Mouse (Mus musculus) lung, postnatal 0 days (tissue): Measurements from ENCODE around the gene Kxd1. TPM values are rescaled to one million over a fixed set of nuclear protein-coding genes. Genes with fewer than 3 reads are reported as not detected.

Experiments used
- ATAC-seq: fragments of 200-750 bp; cut with Nextera tagmentation; 2 replicates; pipeline ENCODE4 v1.8.0; 2017; ENCODE audit warnings: moderate library complexity
- DNase-seq: peaks from one replicate; pipeline ENCODE4 v3.0.0-alpha.2; 2016; ENCODE audit warnings: low spot score
- H3K27ac ChIP-seq: fragments of 300-500 bp; sonication (generic); 2 replicates; pipeline ENCODE4 v1.5.1; 2014; ENCODE audit warnings: antibody characterized with exemption, mild to moderate bottlenecking, low read length, mixed read lengths
- H3K27me3 ChIP-seq: fragments of 300-500 bp; sonication (generic); replicated peaks from 2 replicates; pipeline ENCODE4 v1.6.1; 2014; ENCODE audit warnings: low read length, mixed read lengths; ENCODE audit not compliant: insufficient read depth
- H3K36me3 ChIP-seq: fragments of 300-500 bp; sonication (generic); 2 replicates; pipeline ENCODE4 v1.6.1; 2014; ENCODE audit warnings: low read length, mixed read lengths; ENCODE audit not compliant: insufficient read depth
- H3K4me1 ChIP-seq: fragments of 300-500 bp; sonication (generic); 2 replicates; pipeline ENCODE4 v1.6.1; 2014; ENCODE audit warnings: antibody characterized with exemption, low read depth, low read length, mixed read lengths; ENCODE audit not compliant: insufficient read depth
- H3K4me2 ChIP-seq: fragments of 300-500 bp; sonication (generic); replicated peaks from 2 replicates; pipeline ENCODE4 v1.6.1; 2014; ENCODE audit warnings: low read depth, mild to moderate bottlenecking, low read length, moderate library complexity, mixed read lengths
- H3K4me3 ChIP-seq: fragments of 300-500 bp; sonication (generic); 2 replicates; pipeline ENCODE4 v1.5.1; 2014; ENCODE audit warnings: low read depth, low read length
- H3K9ac ChIP-seq: fragments of 300-500 bp; sonication (generic); replicated peaks from 2 replicates; pipeline ENCODE4 v1.6.1; 2014; ENCODE audit warnings: low read depth, mild to moderate bottlenecking
- H3K9me3 ChIP-seq: fragments of 300-500 bp; sonication (generic); 2 replicates; pipeline ENCODE4 v1.6.1; 2016; ENCODE audit warnings: low read length, mixed read lengths
- CTCF ChIP-seq: IDR thresholded peaks from 2 replicates; pipeline ENCODE4 v1.5.1; 2016; ENCODE audit warnings: antibody characterized with exemption, mild to moderate bottlenecking
- EP300 ChIP-seq: IDR thresholded peaks from 2 replicates; pipeline ENCODE4 v1.6.1; 2016; ENCODE audit warnings: antibody characterized with exemption, mild to moderate bottlenecking, control low read depth
- WGBS: fragments of 180-500 bp; shearing (Covaris S2); extraction: QIAGEN DNeasy Blood & Tissue Kit; methylation state at CpG from one replicate; pipeline ENCODE4 v1.1.7; 2014; 5-methylcytosine and 5-hydroxymethylcytosine counted together
- polyA plus RNA-seq: library from polyadenylated mRNA; unstranded; fragments of >200 nt; fragmentation: Nextera tagmentation; extraction: Ambion mirVana; gene quantifications from 2 replicates; pipeline ENCODE4 v1.2.1, GENCODE M21; 2015

The Kxd1 gene
- polyA plus RNA-seq, 1 experiment from 2014 or later = 62.4 TPM

DNA sequence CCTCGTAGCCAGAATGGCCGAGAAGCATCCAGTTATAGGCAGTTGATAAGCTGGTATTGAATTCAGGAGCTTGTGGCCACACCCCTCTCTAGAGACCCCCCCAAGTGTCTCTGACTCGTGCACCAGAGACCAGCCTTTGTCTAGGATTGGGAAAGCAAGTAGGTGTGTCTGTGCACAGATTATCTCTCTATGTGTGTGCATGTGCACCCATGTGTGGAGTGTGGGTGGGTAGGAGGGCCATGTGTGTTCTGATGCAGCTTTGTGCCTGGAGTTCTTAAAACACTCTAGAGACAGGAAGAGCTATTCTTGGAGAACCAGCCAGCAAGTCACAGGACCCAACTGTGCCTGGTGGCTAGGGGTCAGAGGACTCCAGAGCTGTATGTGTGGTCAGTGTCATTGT lies 32.8 kb upstream of the Kxd1 start:
- ATAC-seq (no peak), DNase-seq (no peak)
- Histone ChIP-seq H3K27ac (no peak overlapping the region; the same call in 1 of the 2 replicates), H3K4me2 (no peak overlapping the region), H3K36me3 (no peaks in the 10 kb centered on the region), H3K4me1 (peaks cover 53% of the 10 kb centered on the region), H3K4me3 (no peak overlapping the region), H3K9me3 (no peaks in the 10 kb centered on the region), H3K9ac (no peak overlapping the region), H3K27me3 (no peaks in the 10 kb centered on the region)
- TF ChIP-seq EP300 = no peak
- no peak for TF ChIP-seq CTCF
- WGBS = 55% methylated on average over 3 of the region's 3 CpGs

GRCm38 (mm10) chr8:70560096-70560495 lies 32.3 kb upstream of the Kxd1 start:
- DNase-seq (peak; percentile 82), ATAC-seq (peak; percentile 43)
- no peak overlapping the region for H3K9ac ChIP-seq
- WGBS = 34% methylated on average over 2 of the region's 2 CpGs
- H3K4me1 ChIP-seq = peaks cover 51% of the 10 kb centered on the region
- no peaks in the 10 kb centered on the region for H3K27me3 ChIP-seq
- H3K9me3 ChIP-seq = no peaks in the 10 kb centered on the region
- no peak overlapping the region for H3K4me3 ChIP-seq
- no peaks in the 10 kb centered on the region for H3K36me3 ChIP-seq
- H3K27ac ChIP-seq = no peak overlapping the region
- TF ChIP-seq EP300 (no peak), CTCF (peak; percentile 70)
- no peak overlapping the region for H3K4me2 ChIP-seq

- Histone ChIP-seq H3K9me3 (no peaks in the 10 kb centered on the region), H3K36me3 (no peaks in the 10 kb centered on the region), H3K27me3 (no peaks in the 10 kb centered on the region), H3K4me3 (no peak overlapping the region), H3K4me1 (peaks cover 43% of the 10 kb centered on the region), H3K9ac (no peak overlapping the region), H3K27ac (no peak overlapping the region), H3K4me2 (no peak overlapping the region)
- ATAC-seq = no peak
- 83% methylated on average over 3 of the region's 3 CpGs for WGBS
- DNase-seq = peak; percentile 42
- peak; percentile 50 for TF ChIP-seq CTCF
- no peak for TF ChIP-seq EP300
These were observed 31.2 kb upstream of the Kxd1 start for GRCm38 (mm10) chr8:70558983-70559382.

- H3K9me3 ChIP-seq = no peaks in the 10 kb centered on the region
- no peak for ATAC-seq
- H3K4me3 ChIP-seq = no peak overlapping the region
- peaks cover 45% of the 10 kb centered on the region for H3K4me1 ChIP-seq
- no peak overlapping the region for H3K9ac ChIP-seq
- H3K4me2 ChIP-seq = no peak overlapping the region
- no peak for TF ChIP-seq EP300
- TF ChIP-seq CTCF = peak; percentile 57
- H3K27ac ChIP-seq = no peak overlapping the region
- WGBS = 52% methylated on average over 4 of the region's 4 CpGs
- H3K27me3 ChIP-seq = no peaks in the 10 kb centered on the region
- DNase-seq = peak; percentile 49
- H3K36me3 ChIP-seq = no peaks in the 10 kb centered on the region
These were observed 30.6 kb upstream of the Kxd1 start for GRCm38 (mm10) chr8:70558334-70558733.

GRCm38 (mm10) chr8:70555079-70555747 lies 27.5 kb upstream of the Kxd1 start:
- no peak overlapping the region for H3K4me3 ChIP-seq
- H3K9me3 ChIP-seq = no peaks in the 10 kb centered on the region
- DNase-seq = no peak
- ATAC-seq = no peak
- no peaks in the 10 kb centered on the region for H3K27me3 ChIP-seq
- H3K27ac ChIP-seq = peak overlapping the region; percentile 20; the same call in 1 of the 2 replicates
- H3K9ac ChIP-seq = no peak overlapping the region
- 83% methylated on average over 4 of the region's 4 CpGs for WGBS
- H3K4me1 ChIP-seq = peaks cover 36% of the 10 kb centered on the region
- H3K4me2 ChIP-seq = no peak overlapping the region
- no peak for TF ChIP-seq EP300
- TF ChIP-seq CTCF = no peak
- no peaks in the 10 kb centered on the region for H3K36me3 ChIP-seq

DNA sequence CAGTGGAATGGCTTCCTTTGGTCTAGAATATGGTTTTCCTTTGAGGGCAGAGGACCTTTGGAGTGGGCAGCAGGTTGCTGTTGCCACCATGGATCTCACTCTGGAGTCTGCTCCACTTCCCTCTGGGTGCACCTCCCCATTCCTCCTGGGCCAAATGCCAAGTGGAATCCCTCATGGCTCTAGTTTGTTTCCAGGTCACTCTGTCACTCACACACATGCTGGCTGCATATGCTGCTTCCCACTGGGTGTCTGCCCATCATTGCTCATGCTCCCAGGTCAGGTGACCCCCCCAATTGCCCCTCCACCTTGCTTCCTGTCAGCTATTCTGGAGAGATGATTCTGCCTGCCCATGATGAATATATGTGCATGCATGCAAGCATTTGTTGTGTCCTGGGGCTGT lies 26.0 kb upstream of the Kxd1 start:
- H3K4me2 ChIP-seq = no peak overlapping the region
- H3K27ac ChIP-seq = peak overlapping the region; percentile 22; the same call in 1 of the 2 replicates
- TF ChIP-seq EP300 (no peak), CTCF (no peak)
- H3K4me1 ChIP-seq = peaks cover 32% of the 10 kb centered on the region
- H3K9ac ChIP-seq = no peak overlapping the region
- H3K4me3 ChIP-seq = no peak overlapping the region
- no peaks in the 10 kb centered on the region for H3K9me3 ChIP-seq
- DNase-seq (peak; percentile 38), ATAC-seq (peak; percentile 13; the same call in 1 of the 2 replicates)
- H3K27me3 ChIP-seq = no peaks in the 10 kb centered on the region
- no peaks in the 10 kb centered on the region for H3K36me3 ChIP-seq
